Comparison of ENCODE assay signal across 9 mouse cellular contexts in genomic region chr1:167942037-167942470, GRCm38 (mm10).
DNase-seq lines count a peak whose midpoint lies in the region; ATAC-seq and TF ChIP-seq lines count a peak whose summit lies in the region.
"Had no signal": no experiment of that assay in that cellular context is flagged by ENCODE, and none has a peak within 500 bp of the region (broad histone marks: within the 10 kb centered on the region; RNA-seq: fewer than 3 reads in every experiment).

No protein-coding gene starts in this region.

- H3K4me3 ChIP-seq in liver, embryonic 14.5 days (ENCODE audit: insufficient read depth in 1 of 2, low read depth in 2 of 2, low read length in 2 of 2) = no peak overlapping the region
- H3K4me3 ChIP-seq in liver, embryonic 11.5 days (ENCODE audit: low read depth, low read length) = no peak overlapping the region
- H3K4me3 ChIP-seq in embryonic facial prominence, embryonic 11.5 days (ENCODE audit: low read depth, low read length) = no peak overlapping the region
- H3K4me3 ChIP-seq in midbrain, postnatal 0 days (ENCODE audit: low read depth, low read length) = no peak overlapping the region

- H3K4me1 ChIP-seq in liver, embryonic 14.5 days (replicated peaks; ENCODE audit: control insufficient read depth in 2 of 2, insufficient read depth in 2 of 2, low read length in 1 of 2) = no peaks in the 10 kb centered on the region
- no peaks in the 10 kb centered on the region for H3K4me1 ChIP-seq in liver, embryonic 11.5 days (replicated peaks; ENCODE audit: control insufficient read depth, insufficient read depth, low read length)
- no peaks in the 10 kb centered on the region for H3K4me1 ChIP-seq in embryonic facial prominence, embryonic 11.5 days (ENCODE audit: control insufficient read depth, insufficient read depth, low read length)
- no peaks in the 10 kb centered on the region for H3K4me1 ChIP-seq in midbrain, postnatal 0 days (ENCODE audit: insufficient read depth, low read length)

- WGBS in liver, embryonic 14.5 days (ENCODE audit: insufficient replicate concordance) = 42% methylated on average over 8 of the region's 8 CpGs
- 52% methylated on average over 8 of the region's 8 CpGs for WGBS in liver, embryonic 11.5 days
- 46% methylated on average over 8 of the region's 8 CpGs for WGBS in embryonic facial prominence, embryonic 11.5 days
- WGBS in midbrain, postnatal 0 days = 24% methylated on average over 8 of the region's 8 CpGs

- H3K27ac ChIP-seq in liver, embryonic 14.5 days = no peak overlapping the region
- no peak overlapping the region for H3K27ac ChIP-seq in liver, embryonic 11.5 days (ENCODE audit: low read depth, low read length)
- no peak overlapping the region for H3K27ac ChIP-seq in embryonic facial prominence, embryonic 11.5 days (replicated peaks; ENCODE audit: low read depth, low read length)
- H3K27ac ChIP-seq in midbrain, postnatal 0 days (ENCODE audit: low read depth, low read length) = no peak overlapping the region

- peak; percentile 47; the same call in 1 of the 2 replicates for TF ChIP-seq CTCF in liver, embryonic 14.5 days (IDR thresholded peaks at IDR 0.05; ENCODE audit: low read depth)
- peak; percentile 94 for TF ChIP-seq CTCF in midbrain, postnatal 0 days (IDR thresholded peaks at IDR 0.05)

- no peak overlapping the region for H3K9ac ChIP-seq in liver, embryonic 14.5 days (replicated peaks)
- no peak overlapping the region for H3K9ac ChIP-seq in liver, embryonic 11.5 days (ENCODE audit: low read depth, low read length)
- no peak overlapping the region for H3K9ac ChIP-seq in embryonic facial prominence, embryonic 11.5 days (replicated peaks; ENCODE audit: low read length)
- no peak overlapping the region for H3K9ac ChIP-seq in midbrain, postnatal 0 days (replicated peaks; ENCODE audit: low read length, poor library complexity, severe bottlenecking)

- no peaks in the 10 kb centered on the region for H3K27me3 ChIP-seq in liver, embryonic 14.5 days (ENCODE audit: control insufficient read depth, insufficient read depth, low read length)
- no peaks in the 10 kb centered on the region for H3K27me3 ChIP-seq in liver, embryonic 11.5 days (replicated peaks; ENCODE audit: control insufficient read depth, insufficient read depth, low read length)
- no peaks in the 10 kb centered on the region for H3K27me3 ChIP-seq in embryonic facial prominence, embryonic 11.5 days (ENCODE audit: control insufficient read depth, insufficient read depth, low read length)
- H3K27me3 ChIP-seq in midbrain, postnatal 0 days (ENCODE audit: insufficient read depth, low read length) = no peaks in the 10 kb centered on the region

- no peaks in the 10 kb centered on the region for H3K36me3 ChIP-seq in liver, embryonic 14.5 days (replicated peaks; ENCODE audit: control insufficient read depth, insufficient read depth, low read depth)
- no peaks in the 10 kb centered on the region for H3K36me3 ChIP-seq in liver, embryonic 11.5 days (ENCODE audit: control insufficient read depth, insufficient read depth, low read length)
- H3K36me3 ChIP-seq in embryonic facial prominence, embryonic 11.5 days (replicated peaks; ENCODE audit: control insufficient read depth, insufficient read depth, low read depth, low read length) = no peaks in the 10 kb centered on the region
- H3K36me3 ChIP-seq in midbrain, postnatal 0 days (ENCODE audit: insufficient read depth, low read length) = no peaks in the 10 kb centered on the region
- H3K36me3 ChIP-seq: G1E had no signal

- no peak for TF ChIP-seq EP300 in liver, embryonic 14.5 days (IDR thresholded peaks at IDR 0.05; ENCODE audit: low read depth)

- no peak overlapping the region for H3K4me2 ChIP-seq in liver, embryonic 14.5 days (ENCODE audit: low read depth)
- H3K4me2 ChIP-seq in liver, embryonic 11.5 days = no peak overlapping the region
- no peak overlapping the region for H3K4me2 ChIP-seq in embryonic facial prominence, embryonic 11.5 days (ENCODE audit: low read depth, low read length)
- peak overlapping the region; percentile 36 for H3K4me2 ChIP-seq in midbrain, postnatal 0 days (ENCODE audit: low read depth, low read length, poor library complexity, severe bottlenecking)

- DNase-seq in cerebellum, postnatal 10 days = peak; percentile 50 to 74
- DNase-seq in cerebellum, adult 11-12 months = no peak
- DNase-seq in liver, embryonic 14.5 days (ENCODE audit: low read depth in 3 of 3, low spot score in 3 of 3) = no peak
- DNase-seq in liver, embryonic 11.5 days (ENCODE audit: low spot score) = no peak
- DNase-seq in embryonic facial prominence, embryonic 11.5 days (ENCODE audit: low spot score) = peak; percentile 84
- peak; percentile 87 for DNase-seq in midbrain, postnatal 0 days (ENCODE audit: low spot score)

- no peak for ATAC-seq in liver, embryonic 14.5 days (ENCODE audit: insufficient read depth)
- ATAC-seq in liver, embryonic 11.5 days (replicated peaks; ENCODE audit: low FRiP score) = no peak
- no peak for ATAC-seq in embryonic facial prominence, embryonic 11.5 days (replicated peaks; ENCODE audit: insufficient number of reproducible peaks, low FRiP score, low TSS enrichment, low read depth)
- ATAC-seq in midbrain, postnatal 0 days (ENCODE audit: low FRiP score) = peak; percentile 61; the same call in 1 of the 2 replicates
- ATAC-seq in megakaryocyte-erythroid progenitor cell, adult 5-6 weeks (replicated peaks; ENCODE audit: low FRiP score, low TSS enrichment, poor library complexity, severe bottlenecking) = no peak
- ATAC-seq in CD4-positive, CD25-positive, alpha-beta regulatory T cell, adult 4 months = no peak

- no peaks in the 10 kb centered on the region for H3K9me3 ChIP-seq in liver, embryonic 14.5 days (ENCODE audit: control insufficient read depth, low read length)
- H3K9me3 ChIP-seq in liver, embryonic 11.5 days (ENCODE audit: control insufficient read depth, low read length) = no peaks in the 10 kb centered on the region
- H3K9me3 ChIP-seq in embryonic facial prominence, embryonic 11.5 days (replicated peaks; ENCODE audit: control insufficient read depth, low read length) = no peaks in the 10 kb centered on the region
- H3K9me3 ChIP-seq in midbrain, postnatal 0 days (ENCODE audit: low read length) = no peaks in the 10 kb centered on the region

Comparison
In these comparisons a context has a peak if more than half of its experiments do, and no peak if none do; other contexts are left out.
1. DNase-seq: peak in cerebellum, postnatal 10 days (2 of 2), embryonic facial prominence, embryonic 11.5 days (single experiment) and midbrain, postnatal 0 days (single experiment); none in cerebellum, adult 11-12 months (single experiment), liver, embryonic 14.5 days (0 of 3) and liver, embryonic 11.5 days (single experiment).